Comparison of ENCODE assay signal across 10 mouse cellular contexts in the genomic region with DNA sequence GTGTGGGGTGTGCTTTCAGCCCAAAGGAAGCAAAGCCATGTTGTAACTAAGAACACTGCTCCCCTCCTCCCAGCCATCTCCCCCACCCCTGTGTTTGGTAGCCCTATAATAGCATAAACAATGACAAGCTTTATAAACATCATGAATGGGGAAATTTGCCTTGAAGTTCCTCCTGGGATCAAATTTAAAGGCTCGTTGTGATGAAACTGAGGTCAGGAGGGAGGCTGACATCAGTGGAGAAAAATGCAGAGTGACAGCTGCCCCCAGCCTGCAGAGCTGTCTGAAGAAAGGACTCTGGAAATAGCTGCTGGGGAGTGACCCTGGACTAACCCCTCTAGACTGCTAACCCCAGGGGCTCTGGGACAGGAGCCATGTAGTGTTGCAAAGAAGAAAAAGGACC.
DNase-seq lines count a peak whose midpoint lies in the region; ATAC-seq and TF ChIP-seq lines count a peak whose summit lies in the region.
"Had no signal": no experiment of that assay in that cellular context is flagged by ENCODE, and none has a peak within 500 bp of the region (broad histone marks: within the 10 kb centered on the region; RNA-seq: fewer than 3 reads in every experiment).

No protein-coding gene starts in this region.

- H3K9me3 ChIP-seq in forebrain, embryonic 10.5 days, result no peaks in the 10 kb centered on the region
- H3K9me3 ChIP-seq in forebrain, postnatal 0 days (ENCODE audit: low read length), result no peaks in the 10 kb centered on the region
- no peaks in the 10 kb centered on the region for H3K9me3 ChIP-seq in heart, embryonic 12.5 days (replicated peaks)
- H3K9me3 ChIP-seq in lung, embryonic 15.5 days, result no peaks in the 10 kb centered on the region
- no peaks in the 10 kb centered on the region for H3K9me3 ChIP-seq in liver, embryonic 12.5 days (replicated peaks)

- H3K4me1 ChIP-seq in forebrain, embryonic 10.5 days, result peaks cover 47% of the 10 kb centered on the region
- H3K4me1 ChIP-seq in forebrain, postnatal 0 days (ENCODE audit: insufficient read depth), result no peaks in the 10 kb centered on the region
- peaks cover 53% of the 10 kb centered on the region for H3K4me1 ChIP-seq in heart, embryonic 12.5 days (replicated peaks)
- peaks cover 19% of the 10 kb centered on the region for H3K4me1 ChIP-seq in lung, embryonic 15.5 days
- no peaks in the 10 kb centered on the region for H3K4me1 ChIP-seq in liver, embryonic 12.5 days

- no peak overlapping the region for H3K9ac ChIP-seq in forebrain, postnatal 0 days
- H3K9ac ChIP-seq in heart, embryonic 12.5 days, result no peak overlapping the region
- H3K9ac ChIP-seq in lung, embryonic 15.5 days, result no peak overlapping the region
- no peak overlapping the region for H3K9ac ChIP-seq in liver, embryonic 12.5 days
- H3K9ac ChIP-seq: hindbrain, embryonic 14.5 days had no signal

- peak overlapping the region; percentile 12; the same call in 1 of the 2 replicates for H3K27ac ChIP-seq in forebrain, embryonic 10.5 days
- no peak overlapping the region for H3K27ac ChIP-seq in forebrain, postnatal 0 days (ENCODE audit: low read depth, low read length)
- H3K27ac ChIP-seq in heart, embryonic 12.5 days (ENCODE audit: poor library complexity, severe bottlenecking), result peak overlapping the region; percentile 81
- 0 out of 2 replicates have a peak overlapping the region, but pooled peaks have one; percentile 42 for H3K27ac ChIP-seq in lung, embryonic 15.5 days
- H3K27ac ChIP-seq in liver, embryonic 12.5 days, result no peak overlapping the region
- H3K27ac ChIP-seq: hindbrain, embryonic 14.5 days had no signal

- WGBS in forebrain, embryonic 10.5 days, result 2% methylated on average over 1 of the region's 1 CpGs
- 6% methylated on average over 1 of the region's 1 CpGs for WGBS in forebrain, postnatal 0 days
- WGBS in heart, embryonic 12.5 days, result 16% methylated on average over 1 of the region's 1 CpGs
- 3% methylated on average over 1 of the region's 1 CpGs for WGBS in lung, embryonic 15.5 days
- 33% methylated on average over 1 of the region's 1 CpGs for WGBS in liver, embryonic 12.5 days (ENCODE audit: insufficient replicate concordance)

- no peak overlapping the region for H3K4me3 ChIP-seq in forebrain, embryonic 10.5 days
- H3K4me3 ChIP-seq in forebrain, postnatal 0 days (ENCODE audit: low read depth, low read length), result no peak overlapping the region
- no peak overlapping the region for H3K4me3 ChIP-seq in heart, embryonic 12.5 days
- H3K4me3 ChIP-seq in lung, embryonic 15.5 days, result no peak overlapping the region
- no peak overlapping the region for H3K4me3 ChIP-seq in liver, embryonic 12.5 days

- 0 out of 2 replicates have a peak, but pooled peaks cover 4% of the 10 kb centered on the region for H3K27me3 ChIP-seq in forebrain, embryonic 10.5 days (ENCODE audit: poor library complexity, severe bottlenecking)
- H3K27me3 ChIP-seq in forebrain, postnatal 0 days (ENCODE audit: insufficient read depth, low read length), result no peaks in the 10 kb centered on the region
- no peaks in the 10 kb centered on the region for H3K27me3 ChIP-seq in heart, embryonic 12.5 days (replicated peaks)
- no peaks in the 10 kb centered on the region for H3K27me3 ChIP-seq in lung, embryonic 15.5 days
- no peaks in the 10 kb centered on the region; the same call in 1 of the 2 replicates for H3K27me3 ChIP-seq in liver, embryonic 12.5 days (replicated peaks)

- TF ChIP-seq CTCF in forebrain, postnatal 0 days (IDR thresholded peaks at IDR 0.05; ENCODE audit: low read depth), result no peak

- no peaks in the 10 kb centered on the region for H3K36me3 ChIP-seq in forebrain, embryonic 10.5 days (replicated peaks)
- H3K36me3 ChIP-seq in forebrain, postnatal 0 days (ENCODE audit: insufficient read depth), result no peaks in the 10 kb centered on the region
- no peaks in the 10 kb centered on the region for H3K36me3 ChIP-seq in heart, embryonic 12.5 days
- H3K36me3 ChIP-seq in lung, embryonic 15.5 days, result no peaks in the 10 kb centered on the region
- no peaks in the 10 kb centered on the region for H3K36me3 ChIP-seq in liver, embryonic 12.5 days

- no peak for DNase-seq in forebrain, embryonic 10.5 days (ENCODE audit: extremely low spot score, low spot score)
- DNase-seq in forebrain, postnatal 0 days, result no peak
- DNase-seq in NIH3T3 (ENCODE audit: low read depth), result peak; percentile 45
- DNase-seq in gastrocnemius, adult 18-20 months (ENCODE audit: low spot score), result no peak
- no peak for DNase-seq in cerebellum, postnatal 36 days

- H3K4me2 ChIP-seq in forebrain, postnatal 0 days (ENCODE audit: low read depth), result no peak overlapping the region
- H3K4me2 ChIP-seq in heart, embryonic 12.5 days, result no peak overlapping the region
- no peak overlapping the region for H3K4me2 ChIP-seq in lung, embryonic 15.5 days
- H3K4me2 ChIP-seq in liver, embryonic 12.5 days, result no peak overlapping the region
- H3K4me2 ChIP-seq: hindbrain, embryonic 14.5 days had no signal

- ATAC-seq in forebrain, postnatal 0 days, result no peak
- ATAC-seq in heart, embryonic 12.5 days (ENCODE audit: insufficient number of reproducible peaks, low FRiP score), result no peak
- ATAC-seq in lung, embryonic 15.5 days (ENCODE audit: borderline replicate concordance, extremely low read depth, low FRiP score, low TSS enrichment), result peak; percentile 86; the same call in 1 of the 2 replicates
- no peak for ATAC-seq in liver, embryonic 12.5 days
- ATAC-seq: forebrain, embryonic 16.5 days had no signal

Comparison
In these comparisons a context has a peak if more than half of its experiments do, and no peak if none do; other contexts are left out.
1. H3K27ac ChIP-seq: peak in forebrain, embryonic 10.5 days (single experiment), heart, embryonic 12.5 days (single experiment) and lung, embryonic 15.5 days (single experiment); none in forebrain, postnatal 0 days (single experiment) and liver, embryonic 12.5 days (single experiment).